Mouse (Mus musculus) layer of hippocampus, postnatal 25 days (tissue): ENCODE measurements around the gene S100a2. TPM values are rescaled to one million over a fixed set of nuclear protein-coding genes. Genes with fewer than 3 reads are reported as not detected.

Source experiments
- DNase-seq, 2 experiments: peaks; one replicate each; pipeline ENCODE4 v3.0.0; 2022; ENCODE audit warnings: mixed read lengths in 2 of 2, low spot score in 1 of 2; ENCODE audit errors: extremely low spot score in 1 of 2
- total RNA-seq, 2 experiments: library from RNA; stranded (reverse); gene quantifications; 2 replicates each; pipeline ENCODE4 v1.2.3; 2021

Gene S100a2
- total RNA-seq = not detected

DNA sequence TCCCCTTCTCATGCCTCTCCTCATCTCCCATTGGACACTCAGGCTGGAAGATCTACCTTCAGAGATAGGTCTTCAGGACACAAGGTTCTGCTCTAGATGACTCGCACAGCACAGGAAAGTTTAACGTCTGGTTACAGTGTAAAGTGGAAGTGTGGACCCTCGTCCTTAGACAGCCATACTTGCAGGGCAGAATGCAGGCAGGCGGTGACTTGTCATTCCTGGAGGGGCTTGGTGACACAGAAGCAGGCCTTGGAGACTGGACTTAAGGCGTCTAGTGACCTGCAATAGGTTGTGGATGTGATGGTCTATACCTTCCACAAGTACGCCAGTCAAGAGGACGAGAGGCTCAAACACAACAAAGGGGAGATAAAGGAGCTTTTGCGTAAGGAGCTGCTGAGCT lies at the start of gene S100a2:
Gene S100a2 (plus strand): TSS at position 301 of the 400 bp plus-strand sequence.
- no peak for DNase-seq

- DNase-seq = no peak
These were observed 49.1 kb upstream of the S100a2 start for GRCm38 (mm10) chr3:90540904-90541303.

- no peak for DNase-seq
These were observed 40.2 kb upstream of the S100a2 start for GRCm38 (mm10) chr3:90549676-90550420.

DNA sequence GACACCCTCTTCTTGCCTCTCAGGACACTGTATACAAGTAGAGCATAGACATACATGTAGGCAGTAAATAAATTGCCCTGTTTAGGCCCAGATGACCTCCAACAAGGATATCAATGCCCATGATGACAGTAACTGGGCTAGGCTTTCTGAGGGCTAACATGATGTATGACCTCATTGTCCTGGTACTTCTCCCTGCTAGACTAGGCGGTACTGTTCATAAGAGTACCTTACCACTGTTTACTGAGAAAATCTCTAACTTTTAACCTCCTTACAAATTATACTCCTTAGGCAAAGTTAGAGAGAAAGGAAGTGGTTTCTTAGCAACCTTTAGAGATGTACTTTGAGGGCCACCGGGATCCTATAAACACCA lies 39.6 kb upstream of the S100a2 start:
- no peak for DNase-seq

DNA sequence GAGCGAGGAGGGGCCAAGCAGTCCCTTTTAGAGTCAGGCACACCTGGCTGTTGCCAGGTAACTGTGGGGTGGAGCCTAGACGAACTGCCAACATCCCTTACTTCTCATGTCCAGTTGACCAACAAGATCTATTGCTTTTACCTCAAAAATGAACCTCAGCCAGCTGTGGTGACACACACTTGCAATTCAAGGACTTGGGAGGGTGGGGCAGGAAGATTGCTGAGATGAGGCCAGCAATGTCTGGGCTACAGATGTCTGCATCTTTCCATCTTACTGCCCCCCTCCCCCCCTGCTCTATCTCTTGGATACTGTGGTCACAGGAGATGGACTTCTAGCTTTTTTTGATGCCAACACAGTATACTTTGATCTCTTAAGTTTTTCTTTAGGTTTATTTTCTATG lies 37.8 kb upstream of the S100a2 start:
- no peak for DNase-seq

DNA sequence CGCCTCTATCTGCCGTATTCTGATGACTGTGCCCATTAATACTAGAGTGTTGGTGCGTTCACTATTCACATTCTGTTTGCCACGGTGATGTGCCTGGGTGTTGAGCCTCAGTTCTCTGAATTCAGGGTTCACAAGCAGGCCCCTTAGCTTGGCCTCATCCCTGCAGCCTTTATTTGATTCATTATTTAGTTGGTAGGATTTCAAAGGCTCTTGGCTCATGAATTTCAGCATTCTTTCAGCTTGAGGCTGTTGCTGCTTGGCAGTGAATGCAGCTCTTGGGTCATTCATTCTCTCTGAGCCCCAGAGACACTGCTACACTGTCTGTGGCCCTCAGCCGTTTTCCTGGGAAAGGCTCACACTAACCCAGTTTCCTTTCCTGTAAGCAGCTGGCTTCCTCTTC lies 34.1 kb upstream of the S100a2 start:
- no peak for DNase-seq

DNA sequence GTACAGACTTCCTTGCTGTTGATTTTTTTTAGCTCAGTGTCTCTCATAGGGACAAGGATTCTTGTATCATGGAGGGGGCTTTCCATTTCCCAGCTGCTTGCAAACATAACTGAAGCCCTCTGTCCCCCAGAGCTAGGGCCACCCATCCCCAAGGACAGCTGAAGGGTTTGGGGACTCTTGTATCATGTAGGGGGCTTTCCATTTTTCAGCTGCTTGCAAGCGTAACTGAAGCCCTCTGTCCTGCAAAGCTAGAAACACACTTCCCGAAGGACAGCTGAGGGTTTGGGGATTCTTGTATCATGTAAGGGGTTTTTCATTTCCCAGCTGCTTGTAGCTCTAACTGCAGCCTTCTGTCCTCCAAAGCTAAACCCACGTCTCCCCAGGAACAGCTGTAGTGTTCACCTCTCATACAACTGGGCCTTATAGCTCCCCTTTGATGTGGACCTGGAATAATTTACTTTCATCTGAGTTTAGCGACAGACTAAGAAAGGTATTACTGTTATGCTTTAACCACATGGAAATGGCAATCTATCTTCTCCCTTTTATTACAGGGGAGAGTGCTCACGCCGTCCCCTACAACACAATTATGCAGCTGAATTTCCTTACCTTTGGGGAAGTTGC lies 29.9 kb upstream of the S100a2 start, which contains the start of gene S100a3:
Gene S100a3 (plus strand): TSS at position 571 of the 621 bp plus-strand sequence.
- no peak for DNase-seq

DNA sequence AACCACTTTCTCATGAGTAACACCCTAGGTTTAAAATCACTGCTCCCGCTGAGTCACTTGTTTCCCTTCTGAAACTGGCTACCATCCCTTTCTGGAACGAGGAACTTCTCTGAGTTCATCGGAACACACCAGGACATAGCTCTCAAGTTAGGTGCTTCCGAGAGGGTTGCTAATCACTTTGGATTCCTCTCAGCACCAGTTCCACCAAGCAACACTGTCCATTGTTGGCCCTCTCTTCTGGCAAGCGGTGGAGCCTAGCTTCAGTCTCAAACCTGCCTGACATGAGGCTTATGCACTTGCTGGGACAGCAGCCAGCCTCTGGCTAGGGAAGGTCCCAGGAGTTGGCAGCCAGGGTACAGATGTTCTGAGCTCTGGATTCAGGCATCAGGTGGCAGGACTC lies 15.4 kb upstream of the S100a2 start:
- no peak for DNase-seq

- DNase-seq = no peak
These were observed 14.7 kb upstream of the S100a2 start for GRCm38 (mm10) chr3:90575320-90575719.

DNA sequence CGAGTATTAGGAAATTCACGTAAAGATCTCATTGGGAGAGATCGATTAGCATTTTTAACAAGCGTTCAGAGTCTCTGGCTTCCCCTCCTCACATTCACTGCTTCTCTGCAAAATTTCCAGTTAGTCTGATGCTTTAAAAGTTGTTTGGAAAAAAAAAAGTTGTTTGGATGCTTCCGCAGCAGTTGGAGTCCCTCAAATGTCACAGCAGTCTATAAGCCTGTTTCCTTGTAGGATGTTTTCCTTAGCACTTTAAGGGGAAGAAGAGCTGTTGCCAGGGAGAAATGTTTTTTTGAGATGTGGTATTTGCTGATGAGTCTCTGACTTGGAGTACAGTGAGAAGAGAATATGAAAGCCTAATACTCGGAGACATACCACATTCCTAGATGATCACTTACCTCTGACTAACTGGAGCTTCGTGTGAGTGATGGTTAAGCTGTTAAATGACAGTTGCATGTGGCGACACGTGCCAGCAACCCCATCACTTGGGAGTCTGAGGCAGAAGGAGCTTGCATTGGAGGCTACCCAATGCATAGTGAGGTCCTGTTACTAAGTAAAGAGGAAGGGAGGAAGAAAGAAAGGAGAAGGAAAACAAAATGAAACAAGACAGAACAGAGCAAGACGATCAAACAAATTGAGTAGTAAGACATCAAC lies 13.6 kb upstream of the S100a2 start:
- DNase-seq = no peak

GRCm38 (mm10) chr3:90579433-90579832 lies 10.6 kb upstream of the S100a2 start:
- no peak for DNase-seq

- no peak for DNase-seq
These were observed 8.9 kb upstream of the S100a2 start for GRCm38 (mm10) chr3:90581141-90581540.

- DNase-seq = no peak
These were observed 7.9 kb upstream of the S100a2 start for GRCm38 (mm10) chr3:90582156-90582555.

- DNase-seq = no peak
These were observed 7.5 kb upstream of the S100a2 start for GRCm38 (mm10) chr3:90582556-90582955.

DNA sequence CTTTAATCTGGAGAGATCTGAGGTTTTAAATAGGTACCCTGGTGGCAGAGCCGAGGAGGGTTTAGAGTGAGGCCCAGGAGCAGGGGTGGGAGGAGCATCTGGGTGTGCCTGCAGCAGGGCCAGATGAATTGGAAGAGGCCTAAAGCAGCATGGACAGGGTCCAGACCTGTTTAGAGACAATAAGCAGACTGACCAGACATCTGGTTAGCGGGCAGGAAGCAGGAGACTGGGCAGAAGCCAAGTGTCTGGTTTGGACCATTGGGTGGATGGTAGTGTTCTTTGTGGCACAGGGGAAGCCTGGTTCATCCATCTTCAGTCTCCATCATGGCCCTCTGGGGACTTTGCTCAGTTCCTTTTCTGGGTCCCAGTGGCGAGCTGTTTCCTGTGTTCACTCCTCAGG lies 6.2 kb upstream of the S100a2 start:
- DNase-seq = no peak

DNA sequence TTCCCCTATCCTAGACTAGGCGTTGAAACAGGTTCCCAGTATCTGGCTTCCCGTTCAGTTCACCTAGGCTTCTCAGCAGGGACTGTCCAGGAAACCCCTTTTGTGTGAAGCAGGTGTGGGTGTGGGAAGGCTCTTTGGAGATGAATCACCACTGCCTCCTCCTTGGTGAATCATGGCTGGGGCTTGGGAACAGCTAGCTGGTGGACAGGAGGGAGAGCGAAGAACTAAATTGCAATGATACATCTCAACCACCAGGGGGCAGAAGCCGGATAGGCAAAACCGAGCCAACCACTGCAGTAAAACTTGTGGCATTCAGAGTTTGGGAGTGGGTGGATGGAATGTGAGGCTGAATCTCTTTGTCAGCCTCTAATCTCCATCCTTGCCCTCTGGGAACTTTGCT lies 4.5 kb upstream of the S100a2 start:
- DNase-seq = peak in 1 of 2 experiments; percentile 56

DNA sequence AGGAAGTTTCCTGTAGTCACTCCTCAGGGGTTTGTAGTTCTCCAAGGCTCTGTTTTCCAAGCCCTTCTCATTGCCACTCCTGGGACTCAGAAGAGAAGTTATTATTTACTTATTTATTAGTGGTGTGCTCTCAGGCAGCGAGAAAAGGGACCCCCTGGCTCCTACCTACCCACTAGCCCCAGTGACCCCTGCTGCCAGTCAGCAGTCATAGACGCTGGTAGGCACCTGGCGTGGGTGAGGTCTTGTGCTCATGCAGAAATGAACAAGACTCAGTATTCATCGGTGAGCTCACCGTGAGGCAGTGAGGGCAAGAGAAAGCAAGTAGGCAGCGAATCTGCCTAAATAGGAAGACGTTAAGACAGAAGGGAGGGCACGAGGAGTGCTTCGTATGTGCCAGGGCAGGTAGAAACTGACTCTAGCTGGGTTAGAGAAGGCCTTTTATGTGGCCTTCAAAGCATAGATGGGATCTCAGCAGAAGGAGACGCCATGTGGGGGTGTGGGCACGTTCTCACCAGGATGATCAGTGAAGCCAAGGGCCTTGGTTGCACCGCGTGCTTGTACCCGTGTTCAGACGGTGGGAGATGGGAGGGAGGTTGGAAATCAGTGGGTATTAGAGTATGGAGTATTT lies 3.9 kb upstream of the S100a2 start:
- no peak for DNase-seq

DNA sequence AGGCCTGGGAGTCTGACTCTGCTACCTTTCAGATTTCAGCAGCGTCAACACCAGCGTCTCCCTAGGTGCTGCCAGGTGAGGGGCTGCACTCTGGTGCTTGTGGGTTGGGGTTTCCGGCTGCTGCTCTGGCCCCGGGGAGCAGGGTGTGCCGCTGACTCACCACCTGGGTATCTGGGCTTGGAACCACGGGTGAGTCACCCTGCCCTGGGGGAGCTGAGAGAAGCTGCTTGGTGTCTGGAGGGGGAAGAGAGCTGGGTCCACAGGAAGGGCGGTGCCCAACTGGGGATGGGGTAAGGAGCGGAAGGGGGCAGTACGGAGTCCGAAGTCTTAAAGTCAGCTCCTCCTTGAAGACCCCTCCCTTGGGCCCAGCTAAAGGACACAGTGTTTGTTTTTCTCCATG lies 3.1 kb upstream of the S100a2 start:
- no peak for DNase-seq

DNA sequence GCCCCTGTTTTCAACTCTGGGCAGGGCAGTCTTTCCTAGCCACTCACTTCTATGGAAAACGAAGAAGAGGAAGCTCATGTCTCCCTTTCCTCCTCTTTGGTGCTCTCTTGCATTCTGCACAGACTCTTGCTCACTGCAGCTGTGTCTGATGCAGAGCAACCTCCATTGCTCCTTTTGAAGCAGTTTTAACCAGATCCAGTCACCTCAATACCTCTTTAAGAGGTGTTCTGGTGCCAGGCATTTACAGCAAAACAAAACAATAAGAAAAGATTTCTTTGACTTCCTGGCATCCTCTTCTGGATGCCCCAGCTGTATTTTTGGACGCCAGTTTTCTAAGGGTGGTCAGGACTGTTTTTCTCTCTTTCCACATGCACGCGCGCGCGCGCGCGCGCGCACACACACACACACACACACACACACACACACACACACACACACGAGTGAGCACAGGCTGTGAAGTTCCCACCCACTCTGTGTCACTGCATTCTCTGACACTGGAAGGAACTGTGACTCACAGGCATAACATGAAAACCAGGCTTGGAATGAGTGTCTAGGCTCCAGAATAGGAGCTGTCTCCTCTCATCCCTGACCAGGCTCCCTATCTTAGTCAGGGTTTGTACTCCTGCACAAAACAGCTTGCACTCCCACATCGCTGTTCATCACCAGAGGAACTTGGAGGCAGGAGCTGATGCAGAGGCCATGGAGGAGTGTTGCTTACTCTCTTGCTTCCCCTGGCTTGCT lies 2.5 kb upstream of the S100a2 start:
- no peak for DNase-seq

DNA sequence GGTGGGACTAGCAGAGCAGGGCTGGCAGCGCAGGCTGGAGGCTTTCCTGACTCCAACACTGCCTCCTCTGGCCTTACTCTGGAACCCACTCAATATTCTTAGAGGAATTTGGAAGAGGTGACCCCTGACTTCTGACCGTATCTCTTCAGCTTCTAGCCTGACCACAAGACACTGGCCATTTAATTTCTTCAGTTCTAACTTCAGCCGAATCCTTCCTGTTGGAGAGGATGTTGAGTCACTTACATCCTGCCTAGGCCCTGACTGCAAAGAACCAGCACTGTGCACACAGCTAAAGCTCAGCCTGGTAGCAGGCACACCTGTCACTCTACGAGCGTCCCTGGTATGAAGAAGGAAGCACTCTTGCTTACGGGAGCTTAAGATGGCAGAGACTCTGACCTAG lies 657 bp upstream of the S100a2 start:
- no peak for DNase-seq

DNA sequence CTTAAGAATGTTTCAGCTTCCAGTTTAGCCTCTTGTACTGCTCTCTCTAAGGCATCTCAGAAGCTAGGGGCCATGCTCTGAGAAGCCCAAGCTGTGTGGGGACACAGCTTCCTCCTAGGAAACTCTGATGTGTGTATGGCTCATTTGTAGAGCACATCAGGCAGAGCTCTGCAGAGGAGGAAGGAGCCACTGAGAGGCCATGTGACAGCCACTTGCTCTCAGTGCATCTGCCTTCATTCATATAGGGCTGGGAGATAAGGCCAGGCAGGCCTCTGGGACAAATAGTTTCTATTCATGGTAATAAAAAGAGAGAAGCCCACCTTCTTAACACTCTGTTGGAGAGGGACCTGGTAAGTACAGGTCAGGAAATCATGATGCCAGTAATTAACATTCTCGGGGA lies 4.4 kb downstream of the S100a2 start:
- DNase-seq = no peak
